Mouse (Mus musculus) liver, embryonic 13.5 days (tissue): ENCODE measurements at regions not wholly inside any gene's neighbourhood (a gene's known extent, or its start where the extent isn't known, plus 50 kb on each side); places are given as distances from the start of the nearest gene placed in this dataset.

Experiments
- ATAC-seq: fragments of 200-750 bp; cut with Nextera tagmentation; 2 replicates; pipeline ENCODE4 v1.8.0; 2017; ENCODE audit warnings: low read depth, mild to moderate bottlenecking, moderate number of reproducible peaks, moderate library complexity
- DNase-seq: peaks from one replicate; pipeline ENCODE4 v3.0.0; 2022
- H3K27ac ChIP-seq: fragments of 300-500 bp; sonication (generic); 2 replicates; pipeline ENCODE4 v1.5.1; 2015; ENCODE audit warnings: moderate library complexity, mild to moderate bottlenecking, inconsistent platforms
- H3K27me3 ChIP-seq: fragments of 300-500 bp; sonication (generic); 2 replicates; pipeline ENCODE4 v1.6.1; 2015; ENCODE audit warnings: mild to moderate bottlenecking, inconsistent platforms
- H3K36me3 ChIP-seq: fragments of 300-500 bp; sonication (generic); 2 replicates; pipeline ENCODE4 v1.6.1; 2015; ENCODE audit warnings: mild to moderate bottlenecking, inconsistent platforms
- H3K4me1 ChIP-seq: fragments of 300-500 bp; sonication (generic); replicated peaks from 2 replicates; pipeline ENCODE4 v1.6.1; 2015; ENCODE audit warnings: inconsistent platforms
- H3K4me2 ChIP-seq: fragments of 300-500 bp; sonication (generic); 2 replicates; pipeline ENCODE4 v1.6.1; 2015; ENCODE audit warnings: inconsistent platforms, mild to moderate bottlenecking, moderate library complexity
- H3K4me3 ChIP-seq: fragments of 300-500 bp; sonication (generic); replicated peaks from 2 replicates; pipeline ENCODE4 v1.5.1; 2015; ENCODE audit warnings: mild to moderate bottlenecking, inconsistent platforms
- H3K9ac ChIP-seq: fragments of 300-500 bp; sonication (generic); 2 replicates; pipeline ENCODE4 v1.6.1; 2015; ENCODE audit warnings: mild to moderate bottlenecking, inconsistent platforms
- H3K9me3 ChIP-seq: fragments of 300-500 bp; sonication (generic); replicated peaks from 2 replicates; pipeline ENCODE4 v1.6.1; 2016; ENCODE audit warnings: inconsistent platforms
- WGBS: fragments of 180-500 bp; shearing (Covaris S2); methylation state at CpG from one replicate; pipeline ENCODE4 v1.1.7; 2015; ENCODE audit not compliant: insufficient replicate concordance; 5-methylcytosine and 5-hydroxymethylcytosine counted together

- no peak overlapping the region for H3K9ac ChIP-seq
- no peaks in the 10 kb centered on the region for H3K4me1 ChIP-seq
- H3K36me3 ChIP-seq: no peaks in the 10 kb centered on the region
- 72% methylated on average over 22 of the region's 22 CpGs for WGBS
- H3K4me2 ChIP-seq: no peak overlapping the region
- no peaks in the 10 kb centered on the region for H3K9me3 ChIP-seq
- H3K4me3 ChIP-seq: no peak overlapping the region
- H3K27ac ChIP-seq: no peak overlapping the region
- no peak for DNase-seq
- no peaks in the 10 kb centered on the region for H3K27me3 ChIP-seq
- no peak for ATAC-seq
Measured at GRCm38 (mm10) chr13:73116822-73117632, 143.3 kb upstream of the Irx4 start.

GRCm38 (mm10) chr13:73117633-73118076, 142.6 kb upstream of the Irx4 start:
- 76% methylated on average over 15 of the region's 15 CpGs for WGBS
- Histone ChIP-seq H3K4me2 (no peak overlapping the region), H3K27me3 (no peaks in the 10 kb centered on the region), H3K9ac (no peak overlapping the region), H3K9me3 (no peaks in the 10 kb centered on the region), H3K4me3 (no peak overlapping the region), H3K27ac (no peak overlapping the region), H3K4me1 (no peaks in the 10 kb centered on the region), H3K36me3 (no peaks in the 10 kb centered on the region)
- ATAC-seq (no peak), DNase-seq (no peak)

- no peaks in the 10 kb centered on the region for H3K27me3 ChIP-seq
- H3K9ac ChIP-seq: no peak overlapping the region
- no peaks in the 10 kb centered on the region for H3K36me3 ChIP-seq
- DNase-seq (no peak), ATAC-seq (no peak)
- no peaks in the 10 kb centered on the region for H3K9me3 ChIP-seq
- WGBS: 80% methylated on average over 1 of the region's 1 CpGs
- no peaks in the 10 kb centered on the region for H3K4me1 ChIP-seq
- H3K27ac ChIP-seq: no peak overlapping the region
- H3K4me3 ChIP-seq: no peak overlapping the region
- no peak overlapping the region for H3K4me2 ChIP-seq
Measured at GRCm38 (mm10) chr13:73122945-73123344, 137.3 kb upstream of the Irx4 start.

DNA sequence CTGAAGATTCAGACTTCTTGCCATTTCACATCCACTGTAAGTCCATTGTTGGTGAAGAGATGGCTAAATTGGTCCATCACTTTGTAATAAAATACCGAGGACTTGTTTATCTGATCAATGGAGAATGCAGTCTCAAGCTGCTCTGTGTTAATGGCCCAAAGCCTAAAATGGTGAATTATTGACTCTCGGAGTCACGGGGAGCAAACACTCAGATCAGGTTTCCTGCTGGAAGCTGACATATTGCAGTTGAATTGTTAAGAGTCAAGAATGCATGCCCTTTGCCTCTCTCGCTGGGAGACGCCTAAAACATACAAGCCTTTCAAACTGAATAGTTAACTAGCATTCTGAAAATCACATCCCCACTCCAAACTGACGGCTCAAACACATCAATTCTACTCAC, 129.0 kb upstream of the Irx4 start:
- DNase-seq: no peak

DNA sequence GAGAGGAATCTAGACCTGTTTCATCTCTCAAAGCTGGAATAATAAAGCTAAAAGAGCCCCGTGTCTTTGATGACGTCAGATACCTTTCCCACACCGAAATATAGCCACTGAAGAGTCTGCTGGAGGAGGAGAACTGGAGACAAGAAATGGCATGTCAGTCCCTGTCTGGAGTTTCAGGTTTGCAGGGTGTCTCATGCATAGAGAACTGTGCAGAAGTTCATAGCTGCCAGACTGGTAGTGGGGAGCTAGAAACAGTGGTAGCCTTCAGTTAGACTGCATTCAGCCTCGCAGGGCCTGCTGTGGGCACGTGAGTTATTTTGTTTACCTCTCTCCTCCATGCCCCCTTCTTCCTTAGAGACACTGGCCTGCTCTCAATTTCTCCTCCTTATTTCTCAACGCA, 127.5 kb upstream of the Irx4 start:
- ATAC-seq: no peak
- WGBS: 54% methylated on average over 6 of the region's 6 CpGs
- no peak overlapping the region for H3K9ac ChIP-seq

More for the DNA sequence above, 129.0 kb upstream of the Irx4 start:
- ATAC-seq: no peak
- Histone ChIP-seq H3K36me3 (no peaks in the 10 kb centered on the region), H3K4me1 (no peaks in the 10 kb centered on the region), H3K27me3 (no peaks in the 10 kb centered on the region), H3K9me3 (no peaks in the 10 kb centered on the region), H3K27ac (no peak overlapping the region), H3K4me3 (no peak overlapping the region), H3K9ac (no peak overlapping the region), H3K4me2 (no peak overlapping the region)
- WGBS: 52% methylated on average over 6 of the region's 6 CpGs

GRCm38 (mm10) chr13:73134929-73135328, 125.3 kb upstream of the Irx4 start:
- no peaks in the 10 kb centered on the region for H3K36me3 ChIP-seq
- no peak overlapping the region for H3K4me2 ChIP-seq
- DNase-seq (no peak), ATAC-seq (no peak)
- H3K4me3 ChIP-seq: no peak overlapping the region
- no peak overlapping the region for H3K27ac ChIP-seq
- no peaks in the 10 kb centered on the region for H3K9me3 ChIP-seq
- H3K4me1 ChIP-seq: no peaks in the 10 kb centered on the region
- no peak overlapping the region for H3K9ac ChIP-seq
- H3K27me3 ChIP-seq: no peaks in the 10 kb centered on the region

More for the DNA sequence above, 127.5 kb upstream of the Irx4 start:
- no peak overlapping the region for H3K4me2 ChIP-seq
- no peak for DNase-seq
- no peaks in the 10 kb centered on the region for H3K36me3 ChIP-seq
- no peaks in the 10 kb centered on the region for H3K27me3 ChIP-seq
- H3K9me3 ChIP-seq: no peaks in the 10 kb centered on the region
- H3K27ac ChIP-seq: no peak overlapping the region
- no peaks in the 10 kb centered on the region for H3K4me1 ChIP-seq
- H3K4me3 ChIP-seq: no peak overlapping the region

DNA sequence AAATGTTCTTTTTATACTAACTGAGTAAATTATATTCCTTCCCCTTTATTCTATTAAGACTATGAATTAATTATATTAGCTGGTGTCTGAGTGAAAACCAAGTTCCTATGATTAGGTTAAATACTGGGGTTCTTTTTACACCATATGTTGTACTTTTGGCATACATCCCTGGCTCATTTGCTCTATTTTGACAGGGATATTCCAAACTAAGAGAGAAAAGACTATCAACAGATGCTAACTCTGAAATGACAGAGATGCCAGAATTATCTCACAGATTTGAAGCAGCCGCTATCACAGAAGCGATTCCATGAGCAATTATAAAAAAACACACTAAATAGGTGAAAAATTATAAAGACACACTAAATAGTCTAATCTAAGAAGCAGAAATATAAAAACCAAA, 119.0 kb upstream of the Irx4 start:
- Histone ChIP-seq H3K36me3 (no peaks in the 10 kb centered on the region), H3K4me3 (no peak overlapping the region), H3K4me2 (no peak overlapping the region), H3K9ac (no peak overlapping the region), H3K27ac (no peak overlapping the region), H3K4me1 (no peaks in the 10 kb centered on the region), H3K27me3 (no peaks in the 10 kb centered on the region), H3K9me3 (0 out of 2 replicates have a peak, but pooled peaks cover 2% of the 10 kb centered on the region)
- whole genome bisulfite sequencing: 76% methylated on average over 2 of the region's 2 CpGs
- no peak for DNase-seq
- ATAC-seq: no peak

- no peak overlapping the region for H3K4me3 ChIP-seq
- peaks cover 7% of the 10 kb centered on the region; the same call in 1 of the 2 replicates for H3K27me3 ChIP-seq
- no peaks in the 10 kb centered on the region for H3K9me3 ChIP-seq
- WGBS: 66% methylated on average over 7 of the region's 7 CpGs
- H3K4me1 ChIP-seq: no peaks in the 10 kb centered on the region
- no peak overlapping the region for H3K9ac ChIP-seq
- H3K36me3 ChIP-seq: no peaks in the 10 kb centered on the region
- DNase-seq: no peak
- H3K4me2 ChIP-seq: no peak overlapping the region
- no peak for ATAC-seq
- H3K27ac ChIP-seq: no peak overlapping the region
Measured at GRCm38 (mm10) chr13:73158016-73158415, 102.3 kb upstream of the Irx4 start.

GRCm38 (mm10) chr13:73159454-73159853, 100.8 kb upstream of the Irx4 start:
- Histone ChIP-seq H3K4me2 (no peak overlapping the region), H3K4me3 (no peak overlapping the region), H3K27ac (no peak overlapping the region), H3K9ac (no peak overlapping the region), H3K36me3 (no peaks in the 10 kb centered on the region), H3K27me3 (peaks cover 7% of the 10 kb centered on the region; the same call in 1 of the 2 replicates), H3K9me3 (no peaks in the 10 kb centered on the region), H3K4me1 (no peaks in the 10 kb centered on the region)
- 25% methylated on average over 7 of the region's 7 CpGs for WGBS
- no peak for ATAC-seq
- DNase-seq: no peak

GRCm38 (mm10) chr13:73159865-73160264, 100.4 kb upstream of the Irx4 start:
- DNase-seq: no peak

GRCm38 (mm10) chr13:73160289-73160688, 100.0 kb upstream of the Irx4 start:
- Histone ChIP-seq H3K9ac (no peak overlapping the region), H3K4me3 (peak overlapping the region; percentile 22; the same call in 1 of the 2 replicates)
- DNase-seq: peak; percentile 11

More at GRCm38 (mm10) chr13:73159865-73160264, 100.4 kb upstream of the Irx4 start:
- H3K27ac ChIP-seq: no peak overlapping the region
- H3K4me2 ChIP-seq: peak overlapping the region; percentile 50; the same call in 1 of the 2 replicates
- no peaks in the 10 kb centered on the region for H3K4me1 ChIP-seq
- H3K36me3 ChIP-seq: no peaks in the 10 kb centered on the region
- no peak for ATAC-seq
- no peak overlapping the region for H3K9ac ChIP-seq
- WGBS: 20% methylated on average over 9 of the region's 9 CpGs
- H3K27me3 ChIP-seq: peaks cover 7% of the 10 kb centered on the region; the same call in 1 of the 2 replicates
- no peaks in the 10 kb centered on the region for H3K9me3 ChIP-seq
- no peak overlapping the region for H3K4me3 ChIP-seq

GRCm38 (mm10) chr13:73170301-73170700, 90.0 kb upstream of the Irx4 start:
- H3K4me3 ChIP-seq: no peak overlapping the region
- H3K27me3 ChIP-seq: no peaks in the 10 kb centered on the region
- no peak overlapping the region for H3K4me2 ChIP-seq
- no peaks in the 10 kb centered on the region for H3K4me1 ChIP-seq
- no peak overlapping the region for H3K27ac ChIP-seq
- no peak for ATAC-seq
- H3K36me3 ChIP-seq: no peaks in the 10 kb centered on the region
- no peaks in the 10 kb centered on the region for H3K9me3 ChIP-seq
- WGBS: 57% methylated on average over 3 of the region's 3 CpGs
- no peak for DNase-seq
- no peak overlapping the region for H3K9ac ChIP-seq

More at GRCm38 (mm10) chr13:73160289-73160688, 100.0 kb upstream of the Irx4 start:
- Histone ChIP-seq H3K9me3 (no peaks in the 10 kb centered on the region), H3K4me2 (peak overlapping the region; percentile 50), H3K27ac (no peak overlapping the region), H3K4me1 (no peaks in the 10 kb centered on the region), H3K27me3 (peaks cover 7% of the 10 kb centered on the region; the same call in 1 of the 2 replicates), H3K36me3 (no peaks in the 10 kb centered on the region)
- 0 out of 2 replicates have a peak, but pooled peaks have one; percentile 34 for ATAC-seq
- WGBS: 4% methylated on average over 22 of the region's 22 CpGs
